Mouse (Mus musculus) liver, postnatal 0 days (tissue): ENCODE results near the gene Aldh1a3. TPM values are rescaled to one million over a fixed set of nuclear protein-coding genes. Genes with fewer than 3 reads are reported as not detected.

Experiments used
- ATAC-seq: fragments of 200-750 bp; cut with Nextera tagmentation; 2 replicates; pipeline ENCODE4 v1.8.0; 2017; ENCODE audit warnings: mild to moderate bottlenecking, moderate library complexity
- DNase-seq: peaks from one replicate; pipeline ENCODE4 v3.0.0-alpha.2; 2016
- H3K27ac ChIP-seq: fragments of 300-500 bp; sonication (generic); 2 replicates; pipeline ENCODE4 v1.5.1; 2014; ENCODE audit warnings: antibody characterized with exemption, moderate library complexity, mild to moderate bottlenecking, low read depth
- H3K27me3 ChIP-seq: fragments of 300-500 bp; sonication (generic); 2 replicates; pipeline ENCODE4 v1.6.1; 2014; ENCODE audit warnings: low read length, control low read depth, mixed read lengths; ENCODE audit not compliant: insufficient read depth
- H3K36me3 ChIP-seq: fragments of 300-500 bp; sonication (generic); replicated peaks from 2 replicates; pipeline ENCODE4 v1.6.1; 2014; ENCODE audit warnings: mild to moderate bottlenecking, control low read depth, low read length, moderate library complexity, mixed read lengths; ENCODE audit not compliant: insufficient read depth
- H3K4me1 ChIP-seq: fragments of 300-500 bp; sonication (generic); 2 replicates; pipeline ENCODE4 v1.6.1; 2014; ENCODE audit warnings: antibody characterized with exemption, mild to moderate bottlenecking, control low read depth; ENCODE audit not compliant: insufficient read depth
- H3K4me2 ChIP-seq: fragments of 300-500 bp; sonication (generic); 2 replicates; pipeline ENCODE4 v1.6.1; 2014; ENCODE audit warnings: low read depth, mild to moderate bottlenecking, low read length, moderate library complexity, mixed read lengths
- H3K4me3 ChIP-seq: fragments of 300-500 bp; sonication (generic); 2 replicates; pipeline ENCODE4 v1.5.1; 2014; ENCODE audit warnings: low read depth, low read length
- H3K9ac ChIP-seq: fragments of 300-500 bp; sonication (generic); replicated peaks from 2 replicates; pipeline ENCODE4 v1.6.1; 2014; ENCODE audit warnings: mild to moderate bottlenecking, moderate library complexity
- H3K9me3 ChIP-seq: fragments of 300-500 bp; sonication (generic); 2 replicates; pipeline ENCODE4 v1.6.1; 2016; ENCODE audit warnings: mild to moderate bottlenecking, control low read depth, low read length, mixed read lengths
- CTCF ChIP-seq: sonication (generic); IDR thresholded peaks from 2 replicates; pipeline ENCODE4 v1.5.1; 2016; ENCODE audit warnings: antibody characterized with exemption, low read depth
- EP300 ChIP-seq: IDR thresholded peaks from 2 replicates; pipeline ENCODE4 v1.6.1; 2016; ENCODE audit warnings: antibody characterized with exemption, low read depth, mild to moderate bottlenecking
- WGBS: fragments of 180-500 bp; shearing (Covaris S2); extraction: QIAGEN DNeasy Blood & Tissue Kit; methylation state at CpG from one replicate; pipeline ENCODE4 v1.1.7; 2014; ENCODE audit not compliant: insufficient replicate concordance; 5-methylcytosine and 5-hydroxymethylcytosine counted together
- microRNA-seq: library from miRNA; unstranded; fragments of <30 nt; microRNA quantifications from one replicate; pipeline ENCODE4, GENCODE M21; 2016
- polyA plus RNA-seq: library from polyadenylated mRNA; unstranded; fragments of >200 nt; fragmentation: Nextera tagmentation; extraction: Ambion mirVana; gene quantifications from 2 replicates; pipeline ENCODE4 v1.2.1, GENCODE M21; 2015

The Aldh1a3 gene
- polyA plus RNA-seq, 1 experiment from 2014 or later, result 1.4 TPM

DNA sequence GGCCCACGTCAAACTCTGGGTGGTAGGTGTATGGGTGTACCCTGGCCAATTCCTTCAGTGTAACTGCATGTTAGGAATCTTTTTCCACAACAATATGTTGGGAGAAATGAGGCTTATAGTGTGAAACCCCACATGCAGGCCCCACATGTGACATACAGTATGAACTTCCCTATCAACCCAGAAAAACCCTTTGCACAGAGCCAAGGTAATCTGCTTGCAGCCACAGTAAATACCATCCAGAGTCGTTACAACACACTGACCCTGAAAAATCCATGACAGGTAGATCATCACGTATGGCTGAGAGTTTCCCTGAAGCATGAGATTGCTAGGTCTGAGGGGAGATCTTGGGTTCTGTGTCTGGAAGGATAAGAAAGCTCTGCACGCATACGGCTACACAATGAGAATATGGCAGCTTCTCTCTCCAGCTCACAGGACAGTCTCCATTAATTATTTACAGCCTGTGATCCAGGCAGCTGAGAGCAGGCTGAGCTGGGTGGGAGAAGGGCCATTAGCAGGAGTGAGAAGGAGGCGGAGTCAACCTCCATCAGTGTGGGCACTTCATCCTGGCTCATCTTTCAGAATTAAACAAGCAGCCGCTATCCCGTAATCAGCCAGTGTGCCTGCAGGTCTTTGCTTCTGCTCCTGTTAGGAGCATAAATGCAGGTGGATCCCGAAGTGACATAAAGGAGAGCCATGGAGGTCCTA is 80.2 kb downstream of the Aldh1a3 start:
- Histone ChIP-seq H3K9me3 (no peaks in the 10 kb centered on the region), H3K27ac (no peak overlapping the region), H3K36me3 (no peaks in the 10 kb centered on the region), H3K4me2 (no peak overlapping the region; the same call in 1 of the 2 replicates), H3K27me3 (no peaks in the 10 kb centered on the region), H3K9ac (no peak overlapping the region), H3K4me1 (peaks cover 6% of the 10 kb centered on the region; the same call in 1 of the 2 replicates), H3K4me3 (no peak overlapping the region)
- no peak for DNase-seq
- TF ChIP-seq CTCF, result no peak
- no peak for TF ChIP-seq EP300
- WGBS, result 64% methylated on average over 9 of the region's 9 CpGs
- ATAC-seq, result peak; percentile 66

DNA sequence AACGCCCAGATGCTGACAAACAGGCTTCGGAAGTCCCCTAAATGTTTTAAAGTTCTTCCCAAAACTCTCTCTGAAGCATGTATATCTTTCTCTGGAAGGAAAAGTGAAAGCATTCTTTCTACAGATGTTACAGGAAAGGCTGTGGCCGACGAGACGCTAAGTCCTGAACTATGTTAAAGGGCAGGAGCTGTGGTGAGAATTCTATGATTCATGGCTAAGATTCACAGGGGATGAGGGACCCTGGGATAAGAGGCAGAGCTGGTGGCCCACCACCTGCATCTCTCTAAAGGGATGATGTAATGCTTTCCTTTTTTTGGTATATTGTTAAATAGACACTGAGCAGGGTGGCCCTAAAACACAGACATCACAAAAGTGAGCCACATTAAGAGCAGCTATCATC is 84.0 kb downstream of the Aldh1a3 start:
- DNase-seq (no peak), ATAC-seq (no peak)
- Histone ChIP-seq H3K9me3 (no peaks in the 10 kb centered on the region), H3K27ac (no peak overlapping the region), H3K4me1 (peaks cover 6% of the 10 kb centered on the region; the same call in 1 of the 2 replicates), H3K27me3 (no peaks in the 10 kb centered on the region), H3K36me3 (no peaks in the 10 kb centered on the region), H3K4me2 (no peak overlapping the region), H3K4me3 (no peak overlapping the region), H3K9ac (no peak overlapping the region)
- WGBS, result 78% methylated on average over 5 of the region's 5 CpGs
- TF ChIP-seq EP300, result no peak
- no peak for TF ChIP-seq CTCF

DNA sequence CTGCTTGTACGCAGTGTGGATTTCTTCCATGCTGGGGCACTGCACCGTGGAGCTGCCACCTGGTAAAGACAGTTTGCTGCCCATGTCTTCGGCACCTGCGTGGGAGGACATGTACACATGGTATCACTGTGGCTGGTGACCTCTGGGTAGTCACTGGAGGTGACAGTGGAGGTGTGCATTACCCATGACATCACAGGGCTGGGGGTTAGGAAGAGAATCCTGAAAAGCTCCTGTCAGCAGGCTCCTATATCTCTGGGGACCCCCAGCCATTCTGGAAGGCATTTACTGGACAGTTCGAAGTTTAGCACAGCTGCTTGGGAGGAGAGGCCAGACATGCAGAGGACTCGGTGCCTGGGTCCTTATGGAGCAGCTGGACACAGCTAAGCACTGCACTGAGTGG is 84.5 kb downstream of the Aldh1a3 start:
- no peaks in the 10 kb centered on the region for H3K9me3 ChIP-seq
- WGBS, result 71% methylated on average over 6 of the region's 6 CpGs
- no peak overlapping the region for H3K4me2 ChIP-seq
- H3K36me3 ChIP-seq, result no peaks in the 10 kb centered on the region
- no peak overlapping the region for H3K27ac ChIP-seq
- H3K9ac ChIP-seq, result no peak overlapping the region
- TF ChIP-seq EP300 (no peak), CTCF (no peak)
- no peaks in the 10 kb centered on the region for H3K27me3 ChIP-seq
- 0 out of 2 replicates have a peak, but pooled peaks have one; percentile 40 for ATAC-seq
- peaks cover 6% of the 10 kb centered on the region; the same call in 1 of the 2 replicates for H3K4me1 ChIP-seq
- H3K4me3 ChIP-seq, result no peak overlapping the region
- DNase-seq, result no peak

DNA sequence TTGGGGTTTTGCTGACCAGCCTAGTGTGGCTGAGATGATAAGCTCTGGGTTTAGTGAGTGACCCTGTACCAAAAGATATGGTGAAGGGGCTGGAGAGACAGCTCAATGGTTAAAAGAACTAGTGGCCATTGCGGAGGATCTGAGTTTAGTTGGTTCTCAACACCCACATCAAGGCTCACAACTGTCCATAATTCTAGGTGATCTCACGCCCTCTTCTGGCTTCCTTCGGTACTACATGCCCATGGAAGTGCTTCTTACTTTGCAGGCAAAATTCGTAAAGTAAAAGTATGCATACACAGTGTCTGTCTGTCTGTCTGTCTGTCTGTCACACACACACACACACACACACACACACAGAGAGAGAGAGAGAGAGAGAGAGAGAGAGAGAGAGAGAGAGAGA is 85.0 kb downstream of the Aldh1a3 start:
- Histone ChIP-seq H3K9me3 (no peaks in the 10 kb centered on the region), H3K27ac (no peak overlapping the region), H3K4me1 (peaks cover 6% of the 10 kb centered on the region; the same call in 1 of the 2 replicates), H3K36me3 (no peaks in the 10 kb centered on the region), H3K9ac (no peak overlapping the region), H3K27me3 (no peaks in the 10 kb centered on the region), H3K4me3 (no peak overlapping the region), H3K4me2 (no peak overlapping the region)
- ATAC-seq (peak; percentile 59), DNase-seq (peak; percentile 79)
- TF ChIP-seq EP300, result no peak
- TF ChIP-seq CTCF, result peak; percentile 88
- 34% methylated on average over 4 of the region's 4 CpGs for WGBS

Small RNAs within 50 kb of the gene (microRNA-seq; reads per million reads assigned to microRNA genes)
- not detected for gene Mir7057

Other genes starting within 250 kb of the Aldh1a3 start
- gene Gm10974, start 61.6 kb downstream of the Aldh1a3 start, polyA plus RNA-seq, result not detected in 2 replicates
- 2.6 and 3.0 TPM in 2 replicates for gene Lrrk1, start 39.2 kb downstream of the Aldh1a3 start, polyA plus RNA-seq